Mouse (Mus musculus): Measurements from ENCODE around the gene Epb41. TPM values are rescaled to one million over a fixed set of nuclear protein-coding genes. Genes with fewer than 3 reads are reported as not detected.

The Epb41 gene
- total RNA-seq, 2 experiments from 2014 or later = 36.5 to 44.3 TPM

DNA sequence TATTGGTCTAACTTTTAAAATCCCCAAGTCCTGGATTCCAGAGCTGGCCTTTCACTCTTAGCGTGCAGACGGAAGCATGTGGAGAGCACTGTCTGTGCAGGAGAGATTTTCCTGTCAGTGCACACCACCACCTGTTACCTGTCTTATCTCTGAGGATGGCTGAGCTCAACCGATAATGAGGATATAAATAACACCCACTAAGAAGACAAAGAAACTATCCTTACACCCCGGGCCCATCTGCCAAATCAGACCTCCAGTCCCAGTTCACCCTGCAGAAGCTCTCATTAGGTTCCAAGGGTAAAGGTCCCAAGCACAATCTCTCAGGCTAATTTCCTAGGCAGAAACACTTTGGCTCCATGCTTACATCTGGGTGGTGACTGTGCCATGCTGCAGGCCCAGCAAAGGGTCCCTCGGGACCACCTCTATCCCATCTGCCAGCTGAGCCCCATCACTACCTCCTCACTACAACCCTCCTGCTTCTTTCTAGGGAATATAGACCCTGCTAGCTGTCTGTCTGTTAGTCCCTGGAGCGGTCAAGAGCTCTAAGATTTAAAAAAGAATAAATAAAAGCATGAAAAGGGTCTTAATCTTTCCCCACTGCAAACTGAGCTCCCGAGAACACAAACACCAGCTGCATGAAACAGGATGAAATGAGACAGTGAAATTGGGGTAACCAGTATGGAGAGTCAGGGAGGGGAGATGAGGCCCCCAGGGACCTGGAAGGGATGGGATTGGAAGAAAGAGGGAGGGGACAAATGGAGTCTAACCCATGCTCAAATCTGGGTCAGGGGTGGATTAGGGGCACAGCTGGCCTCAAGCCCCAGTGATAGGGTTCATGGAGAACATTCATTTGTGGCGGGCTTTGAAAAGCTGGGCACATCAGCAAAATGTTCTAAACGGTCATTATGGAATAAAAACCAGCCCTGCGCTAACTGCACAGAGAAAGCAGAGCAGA, 23.5 kb downstream of the Epb41 start:
- DNase-seq (ENCODE audit: low spot score in 2 of 2) = no peak
- intact Hi-C loops (cut with DNase I) = no loop called here

DNA sequence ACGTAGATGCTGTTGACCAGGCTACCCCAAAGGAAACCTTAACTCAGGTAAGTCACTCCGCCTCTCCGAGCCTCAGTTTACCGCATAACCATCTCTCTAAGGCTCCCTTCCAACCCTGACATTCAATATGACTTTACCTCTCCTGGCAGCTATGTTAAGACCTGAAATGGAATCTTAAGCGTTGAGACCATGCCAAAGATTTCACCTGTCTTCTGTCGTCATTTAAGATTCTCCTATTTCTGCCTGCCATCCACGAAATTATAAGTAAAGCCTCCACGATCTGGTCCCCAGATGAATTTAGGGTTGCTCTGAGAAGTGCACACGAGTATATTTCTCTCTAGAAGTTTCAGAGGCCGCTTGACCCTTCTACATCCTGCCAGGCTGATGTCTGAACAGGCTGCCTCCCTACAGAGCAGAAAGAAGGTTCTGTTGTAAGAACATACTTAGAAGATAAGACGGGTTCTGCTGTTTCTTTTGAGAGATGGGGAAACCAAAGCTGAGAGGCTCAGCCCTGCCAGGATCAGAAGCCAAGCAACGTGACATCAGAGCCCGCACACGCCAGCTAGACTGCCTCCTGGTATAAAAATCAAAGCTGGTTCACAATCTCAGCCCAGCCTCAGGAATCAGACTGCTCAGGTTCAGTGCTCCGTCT, 25.4 kb downstream of the Epb41 start:
- intact Hi-C loops (cut with DNase I) = no loop called here

DNA sequence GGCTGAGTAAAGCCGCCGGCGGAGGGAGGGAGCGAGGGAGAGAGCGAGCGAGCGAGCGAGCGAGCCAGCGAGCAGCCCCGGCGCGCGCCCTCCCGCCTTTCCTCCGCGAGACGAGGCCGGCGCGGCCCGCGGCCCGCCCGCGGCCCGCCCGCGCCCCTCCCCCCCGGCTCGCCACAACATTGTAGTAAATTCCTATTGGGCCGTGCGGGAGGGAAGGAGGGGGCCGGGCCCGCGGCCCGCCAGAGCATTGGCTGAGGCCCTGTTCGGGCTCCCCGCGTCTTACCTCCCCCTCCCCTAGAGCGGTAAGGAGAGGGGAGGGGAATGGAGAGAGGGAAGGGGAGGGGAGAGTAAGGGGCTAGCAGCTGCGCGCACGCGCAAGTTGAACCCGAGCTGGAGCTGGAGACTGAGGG, 26.1 kb downstream of the Epb41 start:
- intact Hi-C loops (cut with DNase I) = no loop called here
- peak; percentile 78 to 82 for DNase-seq (ENCODE audit: low spot score in 2 of 2)

More for the DNA sequence above, 25.4 kb downstream of the Epb41 start:
- DNase-seq (ENCODE audit: low spot score in 2 of 2) = no peak

DNA sequence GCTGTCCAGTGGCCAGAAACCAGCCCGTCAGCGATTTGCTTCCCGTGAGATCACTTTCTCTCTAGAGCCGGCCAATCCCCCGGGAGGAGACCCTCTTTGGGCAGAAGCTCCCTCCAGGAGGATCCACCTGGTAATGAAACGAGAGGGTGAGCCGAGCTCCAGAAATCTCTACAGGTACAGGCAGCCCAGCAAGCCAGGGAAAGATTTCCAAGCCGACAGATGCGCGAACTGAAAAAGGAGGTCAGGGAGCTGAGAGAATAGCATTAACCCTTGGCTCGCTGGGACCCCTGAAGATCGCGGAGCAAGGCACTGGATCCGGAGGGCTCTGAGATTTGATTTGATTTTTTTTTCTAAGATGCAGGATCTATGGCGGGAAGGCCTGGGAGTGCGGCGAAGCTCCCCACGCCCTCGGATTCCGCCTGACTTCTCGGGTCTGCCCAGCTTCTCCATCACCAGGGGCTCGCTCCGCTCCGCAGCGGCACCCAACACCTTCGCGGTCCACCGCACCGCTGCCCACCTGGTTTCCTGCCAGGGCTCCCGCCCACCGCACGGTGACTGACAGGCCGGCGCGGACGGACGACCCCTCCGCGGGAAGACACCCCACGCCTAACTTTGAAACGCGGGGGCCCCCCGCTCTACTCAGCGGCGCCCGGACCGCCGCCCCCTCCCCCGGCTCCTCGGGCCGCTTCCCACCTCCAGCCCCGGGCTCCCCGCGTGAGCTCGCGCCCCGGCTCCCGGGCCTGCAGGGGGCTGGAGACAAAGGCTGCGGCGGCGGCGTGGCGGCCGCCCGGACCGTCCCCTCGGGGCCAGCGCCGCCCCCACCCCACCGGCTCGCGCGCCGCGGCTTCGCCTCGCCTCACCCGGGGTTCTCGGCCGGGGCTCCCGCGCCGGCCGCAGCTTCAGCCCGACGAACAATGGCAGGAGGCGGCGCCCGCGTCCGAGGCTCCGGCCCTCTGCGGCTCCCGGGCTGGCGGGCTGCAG, 26.8 kb downstream of the Epb41 start:
- DNase-seq (ENCODE audit: low spot score in 2 of 2) = peak; percentile 23 to 33
- intact Hi-C loops (cut with DNase I) = no loop called here

DNA sequence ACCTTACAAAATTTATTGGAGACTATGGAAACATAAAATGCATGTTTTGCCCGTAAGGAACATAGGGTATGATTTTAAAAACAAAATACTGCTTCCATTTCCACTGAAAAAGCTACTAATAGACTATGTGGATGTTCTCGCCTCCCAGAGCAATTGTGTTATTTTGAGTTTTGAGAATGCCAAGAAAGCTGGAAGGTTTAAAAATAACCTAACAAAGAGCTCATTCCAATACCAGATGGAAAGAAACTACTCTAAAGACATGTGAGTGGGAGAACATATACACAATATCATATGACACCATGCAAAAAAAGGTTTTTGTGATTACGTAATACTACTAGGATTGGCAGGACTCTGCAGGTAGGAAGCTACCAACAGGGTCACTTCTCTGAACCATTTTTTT, 31.4 kb downstream of the Epb41 start:
- intact Hi-C loops (cut with DNase I) = loop anchor here (5.0 kb wide), 1 partner anchor 469 kb away; the partner anchor contains the start of gene Sesn2
- no peak for DNase-seq (ENCODE audit: low spot score in 2 of 2)

DNA sequence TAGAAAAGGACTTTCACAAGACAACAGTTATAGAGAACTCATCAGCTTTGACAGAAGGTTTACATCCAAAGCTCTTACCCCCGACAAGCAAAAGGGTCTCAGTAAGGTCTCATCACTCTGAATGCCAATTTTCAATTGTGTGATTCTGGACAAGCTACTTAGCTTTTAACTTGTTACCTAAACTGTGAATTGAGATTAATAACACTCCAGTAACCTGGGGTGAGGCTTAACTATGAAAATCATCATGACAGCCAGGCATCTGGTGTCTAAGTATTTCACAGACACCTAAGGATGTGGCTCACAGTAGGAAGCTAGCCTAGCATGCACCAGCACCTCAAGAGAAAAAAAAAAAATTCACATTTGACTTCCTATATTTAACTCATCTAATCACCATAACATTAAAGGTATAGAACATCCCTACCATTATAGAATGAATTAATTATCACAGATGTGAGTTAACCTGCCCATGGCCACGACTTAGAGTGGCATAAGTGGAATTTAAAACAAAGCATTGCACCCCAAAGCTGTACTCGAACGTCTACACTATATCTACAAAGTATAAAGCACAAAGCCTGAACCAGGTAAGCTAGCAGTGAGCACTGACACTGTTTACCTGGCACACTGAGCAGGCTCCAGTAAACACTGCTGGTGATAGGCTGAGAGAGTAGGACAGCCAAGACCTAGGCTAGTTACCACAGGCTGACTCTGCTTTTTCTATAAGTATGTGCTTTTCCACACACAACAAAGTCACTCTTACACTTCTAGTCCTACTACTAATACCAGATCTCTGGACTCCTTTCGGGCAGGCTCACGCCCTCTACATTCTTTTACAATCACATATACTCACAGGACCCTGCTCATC, 33.4 kb downstream of the Epb41 start:
- intact Hi-C loops (cut with DNase I) = loop anchor here (5.0 kb wide), 1 partner anchor 471 kb away; the partner anchor contains the start of gene Sesn2

DNA sequence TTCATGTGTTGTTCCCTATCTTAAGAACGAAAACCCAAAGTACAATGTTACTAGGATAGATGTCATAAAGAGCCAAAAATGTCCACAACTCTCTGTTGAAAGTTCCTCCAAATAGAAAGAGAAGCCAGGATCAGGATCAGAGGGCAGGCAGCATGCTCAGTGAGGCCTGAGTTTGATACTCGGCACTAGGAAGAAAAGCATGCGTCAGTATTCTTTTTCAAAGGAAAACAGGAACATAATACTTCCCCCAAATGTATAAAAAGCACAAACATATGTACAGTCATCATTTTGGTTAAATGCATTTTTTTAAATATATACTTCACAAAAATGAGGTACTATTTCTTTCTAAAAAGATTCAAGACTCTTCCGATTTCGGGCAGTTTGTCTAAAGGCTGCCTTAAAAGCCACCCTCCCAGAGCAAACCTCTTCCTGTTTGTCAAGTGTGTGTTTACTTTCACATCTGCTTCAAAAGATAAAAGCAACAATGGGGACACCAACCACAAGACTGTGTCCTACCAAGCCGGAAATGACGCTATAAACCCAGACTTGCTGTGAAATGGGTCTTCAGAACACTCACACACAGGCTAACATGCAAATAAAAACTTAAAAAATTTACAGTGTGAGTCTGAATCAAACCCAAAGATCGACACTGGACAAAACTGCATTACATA, 35.0 kb downstream of the Epb41 start:
- intact Hi-C loops (cut with DNase I) = loop anchor here (5.0 kb wide), 2 partner anchors 37 to 472 kb away; partner anchors contain the start of genes Epb41 and Sesn2
- no peak for DNase-seq (ENCODE audit: low spot score in 2 of 2)

More for the DNA sequence above, 33.4 kb downstream of the Epb41 start:
- no peak for DNase-seq (ENCODE audit: low spot score in 2 of 2)

DNA sequence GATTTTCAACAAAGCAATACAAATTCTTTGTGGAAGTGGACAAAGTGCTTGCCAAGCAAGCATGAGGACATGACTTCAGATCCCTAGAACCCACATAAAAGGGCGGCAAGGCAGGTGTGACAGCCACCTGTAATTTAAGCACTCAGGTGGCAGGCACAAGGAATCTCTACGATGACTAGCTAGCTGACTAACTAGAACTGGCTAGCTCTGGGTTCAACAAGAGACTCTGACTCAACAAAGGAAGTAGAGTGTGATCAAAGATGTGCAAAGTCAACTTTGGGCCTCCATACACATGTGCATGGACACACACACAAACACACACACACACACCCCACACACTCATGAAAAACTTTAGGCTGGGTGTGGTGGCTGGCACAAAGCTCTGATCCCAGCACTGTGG, 35.6 kb downstream of the Epb41 start:
- intact Hi-C loops (cut with DNase I) = loop anchor here (5.0 kb wide), 1 partner anchor 38 kb away; the partner anchor contains the start of gene Epb41

DNA sequence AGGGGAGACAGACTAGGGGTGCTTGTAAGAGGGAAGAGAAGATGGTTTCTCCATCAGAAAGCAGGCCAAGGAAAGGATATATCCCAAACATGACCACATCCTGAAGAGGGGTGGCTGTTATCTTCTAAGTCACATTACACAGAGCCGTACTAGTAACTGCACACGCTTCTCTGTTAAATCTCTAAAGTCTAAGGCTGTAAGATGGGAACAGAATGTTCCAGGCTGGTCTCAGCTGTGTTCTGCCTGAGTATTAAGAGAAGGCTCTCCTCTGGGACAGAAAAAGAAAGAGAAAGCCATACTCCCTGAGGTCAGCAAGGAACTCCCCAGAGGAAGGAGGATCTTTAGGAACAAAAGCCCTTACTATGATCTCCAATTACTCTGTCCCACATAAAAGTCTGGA, 36.3 kb downstream of the Epb41 start:
- DNase-seq (ENCODE audit: low spot score in 2 of 2) = no peak
- intact Hi-C loops (cut with DNase I) = loop anchor here (5.0 kb wide), 1 partner anchor 38 kb away; the partner anchor contains the start of gene Epb41

More for the DNA sequence above, 35.6 kb downstream of the Epb41 start:
- DNase-seq (ENCODE audit: low spot score in 2 of 2) = no peak

DNA sequence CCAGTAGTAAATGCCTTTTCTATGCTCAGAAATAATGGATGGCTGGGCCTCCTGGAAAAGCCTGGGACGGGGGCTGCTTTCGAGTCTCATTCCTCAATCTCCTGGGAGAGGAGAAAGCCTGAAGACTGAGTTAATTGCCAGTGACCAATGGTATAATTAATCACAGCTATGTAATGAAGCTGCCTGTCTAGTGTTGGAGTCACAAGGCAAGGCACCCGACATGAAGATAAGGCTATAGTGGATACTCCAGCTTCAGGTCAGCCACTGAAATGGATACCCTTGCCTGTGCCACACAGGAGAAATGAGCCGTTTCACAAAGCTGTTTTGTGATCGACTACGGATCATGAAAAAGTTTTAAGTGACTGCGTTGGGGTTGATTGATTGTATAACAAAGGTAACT, 37.1 kb downstream of the Epb41 start:
- intact Hi-C loops (cut with DNase I) = loop anchor here (5.0 kb wide), 1 partner anchor 39 kb away; the partner anchor contains the start of gene Epb41
- no peak for DNase-seq (ENCODE audit: low spot score in 2 of 2)

DNA sequence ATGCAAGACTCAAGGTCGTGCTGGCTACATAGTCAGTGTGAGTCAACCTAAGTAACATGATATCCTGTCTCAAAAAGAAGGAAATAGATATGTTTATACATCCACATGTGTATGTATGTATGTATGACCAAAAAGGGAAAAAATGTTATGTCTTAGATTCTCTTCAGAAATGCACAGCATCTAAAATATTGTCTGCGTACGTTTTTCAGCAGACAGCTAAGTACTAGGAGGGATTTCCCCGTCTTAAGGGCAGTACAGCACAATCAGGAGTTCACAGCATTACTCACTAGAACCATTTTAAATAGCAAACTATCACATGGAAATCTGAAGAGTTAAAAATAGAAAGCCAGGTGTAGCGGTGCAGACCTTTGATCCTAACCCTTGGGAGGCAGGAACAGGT, 38.0 kb downstream of the Epb41 start:
- intact Hi-C loops (cut with DNase I) = loop anchor here (5.0 kb wide), 1 partner anchor 40 kb away; the partner anchor contains the start of gene Epb41
- no peak for DNase-seq (ENCODE audit: low spot score in 2 of 2)

DNA sequence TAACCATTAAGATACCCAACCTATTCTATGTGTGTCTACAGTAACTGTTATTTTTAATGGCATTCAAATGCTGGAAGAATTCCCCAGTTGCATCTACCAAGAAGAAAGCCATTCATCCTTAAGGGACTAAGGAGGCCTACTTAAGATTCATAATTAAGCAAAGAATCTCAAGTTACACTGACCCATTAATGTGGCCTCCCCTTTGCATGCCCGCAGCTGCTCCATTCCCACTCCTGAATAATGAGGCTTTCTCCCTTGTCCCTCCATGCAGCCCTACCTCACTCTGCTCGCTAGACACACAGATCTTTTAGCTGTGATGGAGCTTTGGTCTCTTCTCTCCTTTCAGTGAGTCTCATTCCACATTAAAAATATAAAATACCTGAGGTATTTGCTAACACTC, 40.9 kb downstream of the Epb41 start:
- intact Hi-C loops (cut with DNase I) = no loop called here
- DNase-seq (ENCODE audit: low spot score in 2 of 2) = no peak

DNA sequence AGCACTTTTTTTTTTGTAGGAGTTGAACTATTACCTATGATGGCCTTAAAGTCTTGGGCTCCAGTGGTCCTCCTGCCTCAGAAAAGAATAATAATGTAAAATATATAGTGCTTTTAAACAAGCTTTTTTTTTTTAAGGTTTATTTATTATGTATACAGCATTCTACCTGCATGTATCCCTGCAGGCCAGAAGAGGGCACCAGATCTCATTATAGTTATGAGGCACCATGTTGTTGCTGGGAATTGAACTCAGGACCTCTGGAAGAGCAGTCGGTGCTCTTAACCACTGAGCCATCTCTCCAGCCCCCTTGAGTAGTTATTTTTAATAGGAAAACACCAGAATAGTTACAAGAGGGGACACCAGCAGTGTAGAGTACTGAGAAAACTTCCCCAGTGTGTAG, 41.9 kb downstream of the Epb41 start:
- DNase-seq (ENCODE audit: low spot score in 2 of 2) = no peak
- intact Hi-C loops (cut with DNase I) = no loop called here

DNA sequence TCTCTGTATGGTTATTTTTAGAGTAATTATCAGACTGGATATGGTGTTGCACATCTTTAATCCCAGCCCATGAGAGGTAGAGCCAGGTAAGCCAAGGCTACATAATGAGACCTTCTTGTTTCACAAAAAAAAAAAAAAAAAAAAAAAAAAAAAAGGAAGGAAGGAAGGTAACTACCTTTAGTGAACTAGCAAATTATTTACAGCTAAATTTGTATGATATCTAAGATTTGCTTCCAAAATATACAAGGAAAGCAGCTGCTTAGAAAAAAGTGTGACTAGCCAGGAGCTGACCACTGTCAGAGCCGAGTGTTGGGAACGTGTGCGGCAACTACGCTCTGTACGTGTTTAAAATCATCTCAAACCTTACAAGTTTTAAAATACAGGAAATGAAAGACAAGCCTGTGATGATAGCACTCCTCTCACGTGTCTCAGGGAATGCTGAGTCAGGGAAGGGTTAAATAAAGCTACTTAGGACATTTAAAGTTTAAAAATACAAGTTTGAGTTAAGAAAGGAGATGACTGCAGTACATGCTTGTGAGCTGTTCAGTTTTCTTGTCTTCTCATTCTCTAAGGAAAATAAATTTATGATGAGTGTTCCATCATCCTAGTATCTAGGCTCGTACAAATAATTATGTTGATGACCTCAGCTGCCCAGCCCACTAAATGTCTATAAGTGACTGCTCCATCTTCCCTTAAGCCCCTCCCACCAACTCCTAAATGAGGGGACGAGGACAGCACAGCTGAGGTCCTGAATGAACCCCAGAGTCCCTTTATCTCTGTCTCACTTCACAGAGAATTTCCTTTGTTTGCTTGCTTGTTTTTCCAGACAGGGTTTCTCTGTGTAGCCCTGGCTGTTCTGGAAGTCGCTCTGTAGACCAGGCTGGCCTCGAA, 45.0 kb downstream of the Epb41 start:
- intact Hi-C loops (cut with DNase I) = no loop called here
- DNase-seq (ENCODE audit: low spot score in 2 of 2) = no peak

DNA sequence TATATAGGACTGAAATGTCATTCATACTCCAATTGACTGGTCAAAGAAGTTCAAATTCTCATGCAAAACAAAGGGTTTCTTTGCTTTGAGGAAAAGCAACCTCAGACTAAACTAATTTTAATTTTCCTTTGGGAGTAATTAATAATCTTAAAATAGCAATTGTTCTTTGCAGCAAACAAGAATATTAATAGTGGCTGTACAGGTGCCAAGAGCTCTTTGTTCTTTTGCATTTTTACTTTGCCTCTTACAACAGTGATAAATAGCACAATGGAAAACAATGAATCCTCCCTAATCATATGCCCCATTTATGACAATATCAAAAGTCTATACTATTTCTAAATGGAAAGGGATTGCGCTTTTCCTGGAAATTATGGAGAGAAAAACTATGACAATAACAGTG, 47.3 kb downstream of the Epb41 start:
- DNase-seq (ENCODE audit: low spot score in 2 of 2) = no peak
- intact Hi-C loops (cut with DNase I) = no loop called here

DNA sequence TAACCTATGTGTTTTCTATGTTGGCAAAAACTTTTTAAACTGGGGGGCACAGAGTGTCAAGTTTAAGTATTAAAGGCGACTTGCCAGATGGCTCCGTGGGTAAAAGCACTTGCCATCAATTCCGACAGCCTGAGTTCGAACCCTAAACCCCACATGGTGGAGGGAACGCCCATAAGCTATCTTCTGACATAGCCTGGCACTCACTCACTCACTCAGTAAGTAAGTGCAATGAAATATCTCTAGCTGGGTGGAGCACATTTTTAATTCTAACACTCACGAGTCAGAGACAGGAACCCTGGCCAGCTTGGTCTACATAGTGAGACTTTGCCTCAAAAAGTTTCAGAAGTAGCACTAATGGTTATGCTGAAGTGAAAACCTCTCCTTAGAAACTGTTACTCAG, 48.0 kb downstream of the Epb41 start:
- intact Hi-C loops (cut with DNase I) = no loop called here
- no peak for DNase-seq (ENCODE audit: low spot score in 2 of 2)

Data from left cerebral cortex, postnatal 36 days (tissue).